Mouse (Mus musculus) embryonic facial prominence, embryonic 15.5 days (tissue): ENCODE data around the gene Cmya5. TPM values are rescaled to one million over a fixed set of nuclear protein-coding genes. Genes with fewer than 3 reads are reported as not detected.

Experiments
- ATAC-seq: fragments of 200-750 bp; cut with Nextera tagmentation; 2 replicates; pipeline ENCODE4 v1.8.0; 2017; ENCODE audit warnings: low read depth, moderate TSS enrichment; ENCODE audit not compliant: insufficient number of reproducible peaks, low FRiP score, low TSS enrichment
- H3K27ac ChIP-seq: fragments of 300-500 bp; sonication (generic); replicated peaks from 2 replicates; pipeline ENCODE4 v1.5.1; 2015; ENCODE audit warnings: mild to moderate bottlenecking, inconsistent platforms
- H3K27me3 ChIP-seq: fragments of 300-500 bp; sonication (generic); 2 replicates; pipeline ENCODE4 v1.6.1; 2015; ENCODE audit warnings: inconsistent platforms
- H3K36me3 ChIP-seq: fragments of 300-500 bp; sonication (generic); 2 replicates; pipeline ENCODE4 v1.6.1; 2015; ENCODE audit warnings: mild to moderate bottlenecking, inconsistent platforms
- H3K4me1 ChIP-seq: fragments of 300-500 bp; sonication (generic); 2 replicates; pipeline ENCODE4 v1.6.1; 2015; ENCODE audit warnings: inconsistent platforms
- H3K4me2 ChIP-seq: fragments of 300-500 bp; sonication (generic); replicated peaks from 2 replicates; pipeline ENCODE4 v1.6.1; 2015; ENCODE audit warnings: mild to moderate bottlenecking, inconsistent platforms
- H3K4me3 ChIP-seq: fragments of 300-500 bp; sonication (generic); replicated peaks from 2 replicates; pipeline ENCODE4 v1.5.1; 2015; ENCODE audit warnings: mild to moderate bottlenecking, inconsistent platforms
- H3K9ac ChIP-seq: fragments of 300-500 bp; sonication (generic); 2 replicates; pipeline ENCODE4 v1.6.1; 2015; ENCODE audit warnings: inconsistent platforms
- H3K9me3 ChIP-seq: fragments of 300-500 bp; sonication (generic); replicated peaks from 2 replicates; pipeline ENCODE4 v1.6.1; 2016; ENCODE audit warnings: inconsistent platforms
- WGBS: fragments of 180-500 bp; shearing (Covaris S2); methylation state at CpG from one replicate; pipeline ENCODE4 v1.1.7; 2015; 5-methylcytosine and 5-hydroxymethylcytosine counted together
- polyA plus RNA-seq: library from polyadenylated mRNA; unstranded; fragments of >200 nt; fragmentation: Nextera tagmentation; extraction: Ambion mirVana; gene quantifications from 2 replicates; pipeline ENCODE4 v1.2.1, GENCODE M21; 2015

Cmya5 gene
- polyA plus RNA-seq, 1 experiment from 2014 or later, result 0.61 TPM

DNA sequence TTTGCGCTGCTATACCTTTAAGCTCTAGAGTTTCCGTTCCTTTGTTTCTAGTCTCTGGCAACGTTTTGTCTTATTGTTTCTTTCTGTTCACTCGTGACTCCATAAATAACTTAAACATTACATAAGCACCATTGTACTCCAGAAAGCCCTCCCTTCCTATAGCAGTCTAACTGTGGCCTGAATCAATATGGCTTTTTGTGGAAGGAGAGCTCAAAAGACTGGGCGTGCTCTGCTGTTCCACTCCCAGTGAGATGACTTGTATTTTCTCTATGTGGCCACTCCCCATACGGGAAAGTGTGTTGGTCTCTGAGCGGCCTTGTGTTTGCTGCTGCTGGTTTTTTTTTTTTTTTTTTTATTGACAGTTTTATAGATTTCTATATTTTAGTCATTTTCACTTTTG is 27.3 kb downstream of the Cmya5 start:
- H3K9ac ChIP-seq, result no peak overlapping the region
- H3K27ac ChIP-seq, result no peak overlapping the region
- no peak overlapping the region for H3K4me3 ChIP-seq
- no peak for ATAC-seq
- no peaks in the 10 kb centered on the region for H3K9me3 ChIP-seq
- H3K27me3 ChIP-seq, result no peaks in the 10 kb centered on the region
- no peaks in the 10 kb centered on the region for H3K4me1 ChIP-seq
- H3K4me2 ChIP-seq, result no peak overlapping the region
- H3K36me3 ChIP-seq, result no peaks in the 10 kb centered on the region
- WGBS, result 67% methylated on average over 7 of the region's 7 CpGs

DNA sequence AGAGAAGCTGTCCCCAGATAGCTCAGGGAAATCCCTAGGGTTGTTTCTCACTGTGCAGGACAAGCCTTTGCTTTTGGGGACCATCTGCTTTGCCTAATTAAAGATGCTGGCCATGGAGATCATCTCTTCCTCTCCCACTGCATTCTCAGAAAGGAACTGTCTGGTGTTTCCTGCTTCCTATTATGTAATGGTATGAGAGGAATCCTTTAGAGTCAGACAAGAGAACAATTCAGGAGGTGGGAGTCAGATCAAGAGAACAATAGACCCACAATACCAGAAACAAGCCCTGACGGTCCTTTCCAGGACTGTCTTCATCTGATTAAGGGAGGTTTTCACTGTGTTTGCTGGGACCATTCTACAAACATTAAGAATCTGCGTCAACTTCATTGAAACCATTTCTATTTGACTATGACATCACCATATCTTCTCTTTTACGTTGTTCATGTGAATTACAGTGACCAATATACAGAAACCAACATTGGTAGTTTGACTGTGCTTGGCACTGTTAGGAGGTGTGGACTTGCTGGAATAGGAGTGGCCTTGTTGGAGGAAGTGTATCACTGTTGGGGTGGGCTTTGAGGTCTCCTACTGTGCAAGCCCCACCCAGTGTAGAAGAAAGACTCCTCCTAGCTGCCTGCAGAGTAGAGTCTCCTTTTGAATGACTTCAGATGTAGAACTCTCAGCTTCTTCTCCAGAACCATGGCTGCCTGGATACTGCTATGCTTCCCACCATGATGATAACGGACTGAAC is 42.0 kb downstream of the Cmya5 start:
- Histone ChIP-seq H3K9ac (no peak overlapping the region), H3K4me3 (no peak overlapping the region), H3K36me3 (no peaks in the 10 kb centered on the region), H3K27me3 (no peaks in the 10 kb centered on the region), H3K27ac (no peak overlapping the region), H3K9me3 (no peaks in the 10 kb centered on the region), H3K4me2 (no peak overlapping the region), H3K4me1 (no peaks in the 10 kb centered on the region)
- ATAC-seq, result no peak
- 74% methylated on average over 4 of the region's 4 CpGs for WGBS

DNA sequence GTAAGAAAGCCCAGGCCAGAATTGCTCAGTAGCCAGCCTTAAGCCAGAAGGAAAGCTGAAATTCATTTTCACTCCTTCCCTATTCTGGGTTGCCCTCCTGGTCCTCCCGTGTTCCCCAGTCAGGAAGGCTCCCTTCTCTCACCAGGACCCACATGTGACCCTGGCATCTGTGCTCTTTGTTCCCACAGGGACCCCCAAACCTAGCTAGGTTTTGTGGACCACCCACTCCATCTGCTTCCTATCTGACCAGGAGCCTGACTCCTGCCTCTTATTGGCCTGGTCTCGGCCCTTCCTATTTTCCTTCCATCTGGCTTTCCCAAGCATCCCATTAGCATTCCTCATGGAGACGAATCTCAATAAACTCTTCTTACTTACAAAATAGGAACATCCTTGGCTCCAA is 45.9 kb downstream of the Cmya5 start:
- no peak overlapping the region for H3K27ac ChIP-seq
- H3K4me2 ChIP-seq, result no peak overlapping the region
- no peaks in the 10 kb centered on the region for H3K36me3 ChIP-seq
- H3K4me3 ChIP-seq, result no peak overlapping the region
- H3K9ac ChIP-seq, result no peak overlapping the region
- no peak for ATAC-seq
- H3K9me3 ChIP-seq, result no peaks in the 10 kb centered on the region
- no peaks in the 10 kb centered on the region for H3K27me3 ChIP-seq
- no peaks in the 10 kb centered on the region for H3K4me1 ChIP-seq
- 79% methylated on average over 3 of the region's 3 CpGs for WGBS

DNA sequence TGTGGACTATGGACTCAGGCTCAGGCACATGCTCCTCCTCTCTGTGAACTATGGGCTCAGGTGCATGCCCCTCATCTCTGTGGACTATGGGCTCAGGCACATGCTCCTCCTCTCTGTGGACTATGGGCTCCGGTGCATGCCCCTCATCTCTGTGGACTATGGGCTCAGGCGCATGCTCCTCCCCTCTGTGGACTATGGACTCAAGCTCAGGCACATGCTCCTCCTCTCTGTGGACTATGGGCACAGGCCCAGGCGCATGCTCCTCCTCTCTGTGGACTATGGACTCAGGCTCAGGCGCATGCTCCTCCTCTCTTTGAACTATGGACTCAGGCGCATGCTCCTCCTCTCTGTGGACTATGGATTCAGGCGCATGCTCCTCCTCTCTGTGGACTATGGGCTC is 47.9 kb downstream of the Cmya5 start:
- Histone ChIP-seq H3K27me3 (no peaks in the 10 kb centered on the region), H3K27ac (no peak overlapping the region), H3K36me3 (no peaks in the 10 kb centered on the region), H3K9ac (no peak overlapping the region), H3K4me1 (no peaks in the 10 kb centered on the region), H3K9me3 (no peaks in the 10 kb centered on the region), H3K4me3 (no peak overlapping the region), H3K4me2 (no peak overlapping the region)
- ATAC-seq, result no peak
- 97% methylated on average over 6 of the region's 6 CpGs for WGBS

DNA sequence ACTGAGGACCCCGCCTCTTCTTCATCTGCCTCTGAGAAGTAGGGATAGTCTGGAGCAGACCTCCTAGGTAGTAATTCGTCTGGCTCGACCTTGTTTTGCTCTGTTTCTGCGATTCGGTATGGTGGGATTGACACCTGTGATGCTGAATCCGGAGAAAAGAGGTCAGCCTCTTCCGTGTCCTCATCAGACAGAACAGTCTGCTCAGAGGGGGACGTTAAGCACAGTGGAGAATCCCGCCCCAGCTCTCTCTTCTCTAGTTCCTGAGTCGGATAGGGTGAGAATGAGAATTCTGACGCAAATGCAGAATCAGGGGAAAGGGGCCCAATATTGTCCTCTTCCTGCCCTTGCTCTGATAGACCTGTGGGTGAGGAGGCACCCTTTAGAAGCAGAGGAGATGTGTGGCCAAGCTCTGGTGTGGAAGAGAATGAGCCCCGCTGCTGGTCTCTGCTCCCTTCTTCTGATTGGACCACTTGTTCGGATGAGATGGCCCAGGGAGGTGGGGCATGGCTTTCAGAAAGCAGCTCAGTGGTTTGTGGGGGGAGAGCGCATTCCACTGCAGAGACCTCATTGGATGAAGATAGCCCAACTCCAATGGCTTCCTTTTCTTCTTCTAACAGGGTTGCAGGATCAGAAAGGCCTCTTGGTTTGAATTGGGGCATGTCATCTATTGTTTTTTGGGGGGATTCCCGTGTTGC is 49.3 kb downstream of the Cmya5 start:
- no peaks in the 10 kb centered on the region for H3K27me3 ChIP-seq
- H3K4me2 ChIP-seq, result no peak overlapping the region
- no peak overlapping the region for H3K4me3 ChIP-seq
- H3K4me1 ChIP-seq, result no peaks in the 10 kb centered on the region
- ATAC-seq, result no peak
- H3K27ac ChIP-seq, result no peak overlapping the region
- WGBS, result 90% methylated on average over 15 of the region's 15 CpGs
- H3K9me3 ChIP-seq, result no peaks in the 10 kb centered on the region
- no peaks in the 10 kb centered on the region for H3K36me3 ChIP-seq
- H3K9ac ChIP-seq, result no peak overlapping the region

DNA sequence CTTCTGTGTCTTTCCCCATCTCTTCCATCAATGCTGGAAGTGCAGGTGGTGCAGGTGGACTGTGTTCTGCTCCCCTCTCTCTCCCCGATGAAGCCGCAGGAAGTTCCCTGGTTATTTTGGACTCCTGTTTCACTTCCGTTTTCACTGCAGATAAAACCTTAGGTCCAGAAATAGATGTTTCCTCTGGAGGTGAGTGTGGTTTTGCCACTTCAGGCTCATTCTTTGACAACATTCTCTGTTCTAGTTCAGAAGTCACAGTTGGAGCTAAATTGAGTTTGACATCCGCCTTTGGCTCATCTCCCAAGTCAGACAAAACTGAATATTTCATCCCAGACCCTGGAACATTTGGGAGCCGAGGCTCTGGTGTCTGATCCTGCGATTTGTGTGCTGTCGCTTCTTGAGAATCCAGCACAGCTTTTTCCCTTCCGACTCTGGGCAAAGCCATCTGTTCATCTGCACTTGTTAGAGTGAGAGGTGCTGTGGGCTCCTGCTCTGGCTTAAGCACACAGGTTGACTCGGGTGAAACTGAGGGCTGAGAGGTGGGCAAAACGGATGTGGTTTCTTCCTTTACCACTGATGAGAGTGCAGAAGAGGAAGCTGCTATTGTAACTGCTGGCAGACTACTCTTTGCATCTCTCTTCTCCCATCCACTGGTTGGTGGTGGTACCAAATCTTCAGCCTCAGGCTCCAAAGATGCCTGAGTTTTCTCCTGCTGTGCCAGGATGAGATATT is 50.2 kb downstream of the Cmya5 start:
- Histone ChIP-seq H3K36me3 (no peaks in the 10 kb centered on the region), H3K4me3 (no peak overlapping the region), H3K9me3 (no peaks in the 10 kb centered on the region), H3K4me2 (no peak overlapping the region), H3K27ac (no peak overlapping the region), H3K9ac (no peak overlapping the region), H3K4me1 (no peaks in the 10 kb centered on the region), H3K27me3 (no peaks in the 10 kb centered on the region)
- ATAC-seq, result no peak
- WGBS, result 64% methylated on average over 10 of the region's 10 CpGs

DNA sequence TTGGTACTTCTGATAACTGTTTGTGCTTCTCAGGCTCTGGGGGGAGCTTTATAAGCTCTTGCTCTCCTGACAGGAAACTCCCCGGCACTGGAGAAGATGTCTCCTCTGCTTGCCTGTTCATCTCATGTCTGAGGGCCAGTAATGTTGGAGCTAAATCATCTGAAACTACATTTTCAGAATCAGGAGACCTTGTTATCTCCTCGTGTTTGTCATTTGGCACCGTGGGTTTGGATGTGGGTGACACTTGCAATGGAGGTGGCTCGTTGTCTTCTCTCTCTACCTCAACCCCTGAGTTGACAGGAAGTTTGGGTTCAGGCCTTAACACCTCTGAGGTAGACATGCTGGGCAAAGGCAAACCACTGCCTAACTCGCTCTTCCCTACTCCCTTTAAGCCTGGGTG is 50.8 kb downstream of the Cmya5 start:
- Histone ChIP-seq H3K36me3 (no peaks in the 10 kb centered on the region), H3K4me3 (no peak overlapping the region), H3K4me1 (no peaks in the 10 kb centered on the region), H3K4me2 (no peak overlapping the region), H3K9ac (no peak overlapping the region), H3K27ac (no peak overlapping the region), H3K9me3 (no peaks in the 10 kb centered on the region), H3K27me3 (no peaks in the 10 kb centered on the region)
- WGBS, result 87% methylated on average over 5 of the region's 5 CpGs
- no peak for ATAC-seq

DNA sequence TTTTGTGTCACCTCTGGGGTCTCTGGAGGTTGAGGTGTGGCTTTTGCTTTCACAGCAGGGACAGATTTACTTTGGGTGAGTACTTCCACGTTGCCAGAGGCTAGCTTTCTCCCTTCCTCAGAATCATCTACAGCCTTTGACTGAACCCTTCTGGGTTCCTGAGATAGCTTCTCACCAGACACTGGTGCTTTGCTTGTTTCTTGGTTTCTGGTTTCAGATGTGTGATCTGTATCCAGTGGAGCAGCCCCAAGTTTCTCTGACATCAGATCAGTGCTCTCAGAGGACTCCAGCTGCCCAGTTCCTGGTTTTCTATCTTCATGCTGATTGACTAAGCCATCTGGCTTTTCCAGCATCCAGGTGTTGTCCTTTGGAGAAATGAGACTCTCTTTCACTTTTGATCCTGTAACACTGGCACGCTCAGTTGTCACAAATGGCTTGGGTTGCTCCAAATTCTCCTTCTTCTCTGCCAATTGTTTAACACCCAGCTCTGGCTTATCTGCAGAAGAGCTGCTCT is 51.6 kb downstream of the Cmya5 start:
- 68% methylated on average over 2 of the region's 2 CpGs for WGBS
- H3K27me3 ChIP-seq, result no peaks in the 10 kb centered on the region
- H3K9ac ChIP-seq, result no peak overlapping the region
- no peaks in the 10 kb centered on the region for H3K36me3 ChIP-seq
- no peak overlapping the region for H3K27ac ChIP-seq
- H3K4me1 ChIP-seq, result no peaks in the 10 kb centered on the region
- H3K9me3 ChIP-seq, result no peaks in the 10 kb centered on the region
- ATAC-seq, result no peak
- no peak overlapping the region for H3K4me3 ChIP-seq
- no peak overlapping the region for H3K4me2 ChIP-seq

DNA sequence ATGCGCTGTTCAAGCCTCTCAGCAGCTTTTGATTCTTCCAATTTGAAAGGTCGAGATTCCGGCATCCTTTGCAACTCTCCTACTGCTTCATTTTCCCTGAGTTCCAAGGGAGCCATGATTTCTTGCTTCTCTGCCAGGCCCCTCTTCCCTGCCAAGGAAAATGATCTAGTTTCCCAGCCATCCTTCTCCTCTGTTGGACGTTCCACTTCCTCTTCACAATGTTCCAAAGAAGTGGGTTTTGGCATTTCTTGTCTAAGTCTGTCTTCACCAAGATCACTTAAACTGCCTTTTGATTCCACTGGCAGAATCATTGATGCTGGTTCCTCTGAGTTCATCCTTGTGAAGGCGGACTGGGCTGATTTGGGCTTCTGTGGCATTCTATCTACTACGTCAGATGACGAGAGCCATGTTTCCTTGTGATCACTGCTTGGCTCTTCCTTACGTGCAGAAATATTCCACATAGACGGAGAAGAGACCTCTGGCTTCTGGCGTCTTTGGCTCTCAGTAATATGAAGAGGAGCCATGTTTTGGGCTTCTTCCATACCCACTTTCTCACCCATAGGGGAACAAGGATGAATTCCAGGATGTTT is 52.6 kb downstream of the Cmya5 start:
- no peak overlapping the region for H3K9ac ChIP-seq
- no peak overlapping the region for H3K27ac ChIP-seq
- WGBS, result 82% methylated on average over 10 of the region's 10 CpGs
- no peaks in the 10 kb centered on the region for H3K27me3 ChIP-seq
- no peaks in the 10 kb centered on the region for H3K4me1 ChIP-seq
- no peaks in the 10 kb centered on the region for H3K36me3 ChIP-seq
- no peak for ATAC-seq
- no peak overlapping the region for H3K4me2 ChIP-seq
- no peaks in the 10 kb centered on the region for H3K9me3 ChIP-seq
- no peak overlapping the region for H3K4me3 ChIP-seq

DNA sequence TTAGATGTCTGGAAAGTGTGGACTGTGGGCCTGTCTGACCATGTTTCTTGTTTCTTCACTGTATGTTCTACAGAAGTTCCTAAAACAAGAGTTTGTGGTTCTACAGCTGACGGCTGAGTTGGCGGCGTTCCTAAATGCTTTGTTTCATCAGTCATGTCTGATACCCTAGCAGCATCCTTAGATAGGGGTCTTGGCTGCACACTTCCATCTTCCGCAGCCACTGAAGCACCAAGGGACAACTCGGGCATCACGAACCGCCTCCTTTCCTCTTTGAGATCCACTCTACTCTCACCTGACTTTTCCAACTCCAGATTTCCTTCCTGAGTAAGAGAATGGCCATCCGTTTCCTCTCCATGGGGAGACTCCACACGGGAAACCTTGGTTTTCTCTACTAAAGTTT is 53.3 kb downstream of the Cmya5 start:
- Histone ChIP-seq H3K36me3 (no peaks in the 10 kb centered on the region), H3K4me1 (no peaks in the 10 kb centered on the region), H3K4me3 (no peak overlapping the region), H3K27me3 (no peaks in the 10 kb centered on the region), H3K9me3 (no peaks in the 10 kb centered on the region), H3K4me2 (no peak overlapping the region), H3K27ac (no peak overlapping the region), H3K9ac (no peak overlapping the region)
- no peak for ATAC-seq
- 89% methylated on average over 9 of the region's 9 CpGs for WGBS

DNA sequence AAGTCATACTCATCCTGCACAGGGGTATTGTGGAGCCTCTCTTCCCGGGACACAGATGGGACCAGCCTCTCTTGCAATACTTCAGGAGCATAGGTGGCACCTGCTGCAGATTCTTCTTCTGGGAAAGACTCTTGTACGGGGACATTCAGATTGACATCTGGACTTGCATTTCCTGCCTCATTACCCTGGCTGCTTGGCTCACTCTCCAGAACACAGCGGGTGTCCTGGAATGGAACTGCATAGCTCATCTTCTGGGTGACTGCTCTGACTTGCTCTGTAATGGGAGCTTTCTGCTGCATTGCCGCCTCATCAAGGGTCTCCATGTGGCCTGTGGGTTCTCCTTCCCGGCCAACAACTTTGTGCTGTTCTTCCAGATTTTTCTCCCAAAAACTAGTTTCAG is 55.0 kb downstream of the Cmya5 start:
- Histone ChIP-seq H3K4me2 (no peak overlapping the region), H3K9ac (no peak overlapping the region)

More for the DNA sequence above, 55.0 kb downstream of the Cmya5 start:
- H3K4me3 ChIP-seq, result no peak overlapping the region
- H3K4me1 ChIP-seq, result no peaks in the 10 kb centered on the region
- no peaks in the 10 kb centered on the region for H3K27me3 ChIP-seq
- H3K27ac ChIP-seq, result no peak overlapping the region
- 75% methylated on average over 5 of the region's 5 CpGs for WGBS
- H3K36me3 ChIP-seq, result no peaks in the 10 kb centered on the region
- no peak for ATAC-seq
- H3K9me3 ChIP-seq, result no peaks in the 10 kb centered on the region
